Mouse (Mus musculus) ovary, adult 18-20 months (tissue): ENCODE data around the gene Prkcz.

ENCODE experiments used
- DNase-seq: peaks from one replicate; pipeline ENCODE4 v3.0.0; 2022; ENCODE audit warnings: low spot score, mixed read lengths

Prkcz gene

GRCm38 (mm10) chr4:155219271-155220212 lies 141.6 kb downstream of the Prkcz start:
- no peak for DNase-seq

- no peak for DNase-seq
These were observed 142.9 kb downstream of the Prkcz start for GRCm38 (mm10) chr4:155218104-155218732.

- no peak for DNase-seq
These were observed 143.7 kb downstream of the Prkcz start for GRCm38 (mm10) chr4:155217241-155218103.

GRCm38 (mm10) chr4:155215773-155216630 lies 145.2 kb downstream of the Prkcz start:
- peak; percentile 53 for DNase-seq

GRCm38 (mm10) chr4:155215203-155215602 lies 146.0 kb downstream of the Prkcz start:
- peak; percentile 73 for DNase-seq

DNA sequence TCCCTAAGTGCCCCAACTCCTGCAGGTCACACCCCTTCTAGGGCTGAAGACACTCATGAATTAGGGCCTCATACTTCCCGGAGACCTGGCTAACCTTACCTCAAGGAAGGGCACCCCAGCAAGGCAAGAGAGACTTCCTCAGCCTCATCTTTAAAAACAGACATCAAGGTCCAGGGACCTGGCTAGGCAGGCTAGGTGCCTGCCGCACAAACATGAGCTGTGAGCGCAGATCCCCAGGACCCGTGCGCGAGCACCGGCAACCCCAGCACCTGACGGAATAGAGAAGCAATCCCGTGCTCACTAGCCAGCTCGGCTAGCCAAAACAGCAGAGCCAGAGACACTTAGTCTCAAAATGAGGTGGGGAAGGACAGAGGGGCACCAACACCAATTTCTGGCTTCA lies 146.4 kb downstream of the Prkcz start:
- DNase-seq: no peak

DNA sequence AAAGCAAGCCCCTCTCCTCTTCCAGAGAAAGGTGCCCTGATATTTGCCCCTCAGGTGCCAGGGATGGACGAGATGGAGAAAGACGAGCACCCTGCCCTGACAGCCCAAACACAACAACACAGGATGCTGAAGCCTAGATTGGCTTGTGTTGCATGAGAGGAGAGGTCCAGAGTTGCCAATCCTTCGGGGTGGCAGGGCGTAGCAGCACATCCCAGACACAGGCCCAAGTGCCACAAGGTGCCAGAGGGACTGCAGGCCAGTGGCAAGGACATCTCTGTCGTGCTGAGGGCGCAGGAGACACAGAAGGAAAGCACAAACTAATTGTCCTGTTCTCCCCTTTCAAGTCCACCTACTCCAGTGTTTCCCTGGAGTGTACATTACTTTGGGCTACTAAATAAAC lies 147.0 kb downstream of the Prkcz start:
- DNase-seq: no peak

GRCm38 (mm10) chr4:155213752-155214054 lies 147.5 kb downstream of the Prkcz start:
- no peak for DNase-seq

DNA sequence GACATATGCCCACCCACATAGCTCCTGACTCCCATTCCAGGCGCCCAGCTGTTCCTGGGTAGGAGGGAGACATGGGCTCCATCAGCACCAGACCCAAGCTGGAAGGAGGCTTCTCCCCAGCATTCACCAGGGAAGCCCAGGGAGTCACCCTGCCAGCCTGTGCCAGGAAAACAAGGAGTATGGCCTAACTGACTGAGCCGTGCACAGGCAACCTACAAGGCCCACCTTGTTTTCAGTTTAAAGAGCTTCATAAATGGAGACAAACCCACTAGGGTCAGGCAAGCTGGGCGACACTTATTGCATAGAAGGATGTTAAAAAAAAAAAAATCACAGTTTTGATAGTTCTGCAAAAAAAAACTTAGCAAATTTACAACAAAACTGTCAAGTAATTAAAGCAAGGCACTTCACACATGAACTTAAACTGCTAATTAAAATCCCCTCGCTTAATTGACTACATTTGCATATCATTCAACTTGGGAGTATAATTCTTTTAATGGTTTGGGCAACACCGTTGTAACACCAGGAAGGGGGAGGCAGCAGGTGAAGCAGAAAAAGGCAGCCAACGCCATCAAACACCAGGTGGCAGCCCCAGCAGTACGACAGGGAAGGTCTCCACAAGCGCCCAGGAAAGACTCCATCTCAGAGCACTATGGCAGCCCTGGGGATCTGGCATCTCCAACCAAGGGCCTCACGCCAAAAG lies 148.0 kb downstream of the Prkcz start:
- DNase-seq: no peak
